Mouse (Mus musculus) stomach, postnatal 0 days (tissue): ENCODE measurements around the gene Prkca.

ENCODE experiments used
- CTCF ChIP-seq: IDR thresholded peaks from 2 replicates; pipeline ENCODE4 v1.5.1; 2016; ENCODE audit warnings: antibody characterized with exemption, low read depth, mild to moderate bottlenecking, moderate library complexity
- EP300 ChIP-seq: optimal IDR thresholded peaks from 2 replicates; pipeline ENCODE3; 2016; ENCODE audit warnings: antibody characterized with exemption

GRCm38 (mm10) chr11:108054647-108055046 lies 289.1 kb downstream of the Prkca start:
- TF ChIP-seq CTCF = no peak
- no peak for TF ChIP-seq EP300
